Mouse (Mus musculus): ENCODE results near the gene Tas1r3.

DNA sequence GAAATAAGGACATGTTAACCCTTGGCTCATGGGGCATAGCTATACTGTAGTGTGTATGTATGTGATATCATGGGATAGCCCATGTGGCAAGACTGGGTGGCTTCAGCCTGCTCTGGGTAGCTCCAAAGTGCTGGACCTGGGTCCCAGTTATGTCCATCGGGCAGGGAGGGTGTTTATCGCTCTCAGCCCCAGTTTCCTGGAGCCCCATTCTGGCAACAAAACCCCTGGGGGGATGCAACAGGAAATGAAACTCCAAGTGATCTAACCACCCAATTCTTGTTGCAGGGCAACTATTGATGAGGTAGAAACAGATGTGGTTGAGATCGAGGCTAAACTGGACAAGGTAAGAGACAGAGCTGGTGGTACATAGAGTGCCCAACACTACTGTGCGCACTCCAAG lies 32.7 kb upstream of the Tas1r3 start:
- TF ChIP-seq EP300 (IDR thresholded peaks at IDR 0.05; ENCODE audit: low read depth) (no peak), CTCF (IDR thresholded peaks at IDR 0.05; ENCODE audit: low read depth) (no peak)
